ENCODE assay signal across 8 mouse cellular contexts in the genomic region with DNA sequence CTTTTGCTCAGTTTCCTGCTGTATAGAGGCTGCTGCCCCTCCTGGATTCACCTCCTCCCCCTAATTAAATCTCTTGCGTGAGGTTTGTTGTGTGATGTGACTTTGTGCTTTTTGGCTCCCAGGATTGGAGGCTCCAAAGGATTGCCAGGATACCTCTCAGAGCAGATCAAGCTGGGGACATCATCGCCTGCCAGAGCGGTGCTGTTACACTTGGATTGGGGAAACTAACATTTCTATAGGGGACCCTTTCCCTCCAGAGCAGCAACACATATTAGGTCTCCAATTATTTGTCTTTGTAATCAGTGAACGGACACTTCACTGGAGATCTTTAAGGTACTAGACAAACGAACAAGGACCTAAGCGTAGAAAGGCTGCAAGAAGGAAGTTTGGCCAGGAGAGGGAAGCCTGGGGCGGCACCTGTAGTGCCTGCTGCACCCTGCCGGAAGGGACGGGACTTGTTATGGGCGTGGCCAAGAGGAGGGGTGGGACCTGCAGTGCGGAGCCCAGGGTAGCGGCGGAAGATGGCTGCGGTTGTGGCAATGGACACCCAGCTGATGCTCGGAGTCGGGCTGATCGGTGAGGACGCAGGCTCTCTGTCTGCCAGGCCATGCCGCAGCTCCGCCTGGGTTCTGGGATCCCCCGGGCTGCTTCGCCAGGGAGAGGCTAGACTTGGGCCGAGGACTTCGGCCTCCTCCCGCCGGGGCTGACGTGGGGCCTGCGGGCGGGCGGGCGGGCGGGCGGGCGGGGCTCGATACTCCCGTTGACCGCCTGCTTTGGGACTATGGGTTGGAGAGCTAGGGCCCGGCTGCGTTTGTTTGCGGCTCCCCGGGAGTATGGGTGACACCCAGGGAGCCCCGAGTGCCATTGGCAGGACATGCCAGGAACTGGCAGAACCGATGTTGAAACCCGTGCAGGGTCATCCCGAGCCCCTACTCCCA. TPM values are rescaled to one million over a fixed set of nuclear protein-coding genes. Genes with fewer than 3 reads are reported as not detected.
DNase-seq lines count a peak whose midpoint lies in the region; ATAC-seq and TF ChIP-seq lines count a peak whose summit lies in the region.

A gene (plus strand): TSS at position 488 of the 938 bp plus-strand sequence.

- H3K9me3 ChIP-seq in forebrain, embryonic 10.5 days = no peaks in the 10 kb centered on the region
- H3K9me3 ChIP-seq in heart, embryonic 15.5 days (replicated peaks) = no peaks in the 10 kb centered on the region
- H3K9me3 ChIP-seq in liver, embryonic 14.5 days (ENCODE audit: control insufficient read depth, low read length) = no peaks in the 10 kb centered on the region
- no peaks in the 10 kb centered on the region for H3K9me3 ChIP-seq in neural tube, embryonic 11.5 days (ENCODE audit: control insufficient read depth, low read length)
- no peaks in the 10 kb centered on the region for H3K9me3 ChIP-seq in stomach, postnatal 0 days (ENCODE audit: control insufficient read depth, low read length)

- TF ChIP-seq EP300 in liver, embryonic 14.5 days (IDR thresholded peaks at IDR 0.05; ENCODE audit: low read depth) = no peak
- no peak for TF ChIP-seq EP300 in stomach, postnatal 0 days (optimal IDR thresholded peaks at IDR 0.05)

- no peaks in the 10 kb centered on the region for H3K27me3 ChIP-seq in forebrain, embryonic 10.5 days (ENCODE audit: poor library complexity, severe bottlenecking)
- no peaks in the 10 kb centered on the region for H3K27me3 ChIP-seq in heart, embryonic 15.5 days
- H3K27me3 ChIP-seq in liver, embryonic 14.5 days (ENCODE audit: control insufficient read depth, insufficient read depth, low read length) = no peaks in the 10 kb centered on the region
- no peaks in the 10 kb centered on the region for H3K27me3 ChIP-seq in neural tube, embryonic 11.5 days (ENCODE audit: control insufficient read depth, insufficient read depth, low read length)
- no peaks in the 10 kb centered on the region for H3K27me3 ChIP-seq in stomach, postnatal 0 days (ENCODE audit: control insufficient read depth, insufficient read depth, low read length)

- peaks cover 17% of the 10 kb centered on the region for H3K4me1 ChIP-seq in forebrain, embryonic 10.5 days
- H3K4me1 ChIP-seq in heart, embryonic 15.5 days (replicated peaks) = peaks cover 12% of the 10 kb centered on the region
- H3K4me1 ChIP-seq in liver, embryonic 14.5 days (replicated peaks; ENCODE audit: control insufficient read depth in 2 of 2, insufficient read depth in 2 of 2, low read length in 1 of 2) = peaks cover 16 to 20% of the 10 kb centered on the region in 2 experiments
- 0 out of 2 replicates have a peak, but pooled peaks cover 3% of the 10 kb centered on the region for H3K4me1 ChIP-seq in neural tube, embryonic 11.5 days (ENCODE audit: control insufficient read depth, insufficient read depth, low read length)
- 0 out of 2 replicates have a peak, but pooled peaks cover 2% of the 10 kb centered on the region for H3K4me1 ChIP-seq in stomach, postnatal 0 days (replicated peaks; ENCODE audit: control insufficient read depth, insufficient read depth)

- peak within 1 kb of the TSS; percentile 79 for H3K9ac ChIP-seq in heart, embryonic 15.5 days
- H3K9ac ChIP-seq in liver, embryonic 14.5 days (replicated peaks) = peak within 1 kb of the TSS; percentile 91
- peak within 1 kb of the TSS; percentile 82 for H3K9ac ChIP-seq in neural tube, embryonic 11.5 days (ENCODE audit: low read length)
- peak within 1 kb of the TSS; percentile 80 for H3K9ac ChIP-seq in stomach, postnatal 0 days (ENCODE audit: low read length)

- DNase-seq in CD8-positive naive resting alpha-beta T cell, adult 2 months (ENCODE audit: low read depth in 2 of 2, low spot score in 2 of 2) = peak; percentile 88 to 92
- peak; percentile 81 for DNase-seq in c-Kit-positive CD71-negative TER-119-negative erythroid progenitor cells, embryonic 14.5 days (ENCODE audit: low read depth)
- DNase-seq in forebrain, embryonic 10.5 days (ENCODE audit: extremely low spot score, low spot score) = peak; percentile 92
- DNase-seq in kidney, postnatal 25 days = peak; percentile 93 to 96
- peak; percentile 87 to 91 (median 89) for DNase-seq in liver, embryonic 14.5 days (ENCODE audit: low read depth in 3 of 3, low spot score in 3 of 3)
- peak; percentile 90 for DNase-seq in neural tube, embryonic 11.5 days (ENCODE audit: low spot score)
- DNase-seq in stomach, postnatal 0 days (ENCODE audit: low spot score) = peak; percentile 95

- H3K4me3 ChIP-seq in forebrain, embryonic 10.5 days = peak within 1 kb of the TSS; percentile 88
- H3K4me3 ChIP-seq in heart, embryonic 15.5 days = peak within 1 kb of the TSS; percentile 72
- H3K4me3 ChIP-seq in liver, embryonic 14.5 days (ENCODE audit: insufficient read depth in 1 of 2, low read depth in 2 of 2, low read length in 2 of 2) = peak within 1 kb of the TSS; percentile 69 to 94
- peak within 1 kb of the TSS; percentile 79 for H3K4me3 ChIP-seq in neural tube, embryonic 11.5 days (ENCODE audit: low read depth, low read length)
- H3K4me3 ChIP-seq in stomach, postnatal 0 days (ENCODE audit: low read depth, low read length) = peak within 1 kb of the TSS; percentile 69

- peak; percentile 100 for ATAC-seq in heart, embryonic 15.5 days (replicated peaks; ENCODE audit: insufficient number of reproducible peaks, insufficient read depth, low FRiP score, low read depth)
- ATAC-seq in liver, embryonic 14.5 days (ENCODE audit: insufficient read depth) = peak; percentile 100
- peak; percentile 99 for ATAC-seq in neural tube, embryonic 11.5 days (ENCODE audit: insufficient read depth, low FRiP score, low TSS enrichment)
- peak; percentile 100 for ATAC-seq in stomach, postnatal 0 days (ENCODE audit: low FRiP score, low TSS enrichment)

- H3K36me3 ChIP-seq in forebrain, embryonic 10.5 days (replicated peaks) = peaks cover 17% of the 10 kb centered on the region
- H3K36me3 ChIP-seq in heart, embryonic 15.5 days = peaks cover 8% of the 10 kb centered on the region; the same call in 1 of the 2 replicates
- peaks cover 11% of the 10 kb centered on the region for H3K36me3 ChIP-seq in liver, embryonic 14.5 days (replicated peaks; ENCODE audit: control insufficient read depth, insufficient read depth, low read depth)
- no peaks in the 10 kb centered on the region for H3K36me3 ChIP-seq in neural tube, embryonic 11.5 days (ENCODE audit: control insufficient read depth, insufficient read depth, low read length)
- no peaks in the 10 kb centered on the region; the same call in 1 of the 2 replicates for H3K36me3 ChIP-seq in stomach, postnatal 0 days (ENCODE audit: control insufficient read depth, insufficient read depth, low read length)

- H3K4me2 ChIP-seq in heart, embryonic 15.5 days = peak within 1 kb of the TSS; percentile 70
- H3K4me2 ChIP-seq in liver, embryonic 14.5 days (ENCODE audit: low read depth) = peak within 1 kb of the TSS; percentile 91
- H3K4me2 ChIP-seq in neural tube, embryonic 11.5 days (ENCODE audit: low read depth) = peak within 1 kb of the TSS; percentile 74
- H3K4me2 ChIP-seq in stomach, postnatal 0 days (replicated peaks; ENCODE audit: low read depth) = peak within 1 kb of the TSS; percentile 73

- peak; percentile 99 for TF ChIP-seq CTCF in liver, embryonic 14.5 days (IDR thresholded peaks at IDR 0.05; ENCODE audit: low read depth)
- peak; percentile 94 for TF ChIP-seq CTCF in stomach, postnatal 0 days (IDR thresholded peaks at IDR 0.05; ENCODE audit: low read depth)

- H3K27ac ChIP-seq in forebrain, embryonic 10.5 days = peak within 1 kb of the TSS; percentile 92
- peak within 1 kb of the TSS; percentile 69 for H3K27ac ChIP-seq in heart, embryonic 15.5 days
- H3K27ac ChIP-seq in liver, embryonic 14.5 days = peak within 1 kb of the TSS; percentile 78
- H3K27ac ChIP-seq in neural tube, embryonic 11.5 days (ENCODE audit: low read depth, low read length) = peak within 1 kb of the TSS; percentile 44; the same call in 1 of the 2 replicates
- H3K27ac ChIP-seq in stomach, postnatal 0 days (replicated peaks) = peak within 1 kb of the TSS; percentile 70

- WGBS in forebrain, embryonic 10.5 days = 1% methylated on average over 45 of the region's 45 CpGs
- 2% methylated on average over 45 of the region's 45 CpGs for WGBS in heart, embryonic 15.5 days
- WGBS in liver, embryonic 14.5 days (ENCODE audit: insufficient replicate concordance) = 4% methylated on average over 45 of the region's 45 CpGs
- WGBS in neural tube, embryonic 11.5 days = 2% methylated on average over 39 of the region's 45 CpGs
- WGBS in stomach, postnatal 0 days = 2% methylated on average over 34 of the region's 45 CpGs

RNA-seq across cellular contexts. Expression of the gene that starts here (rescaled TPM):
- polyA plus RNA-seq in forebrain, embryonic 10.5 days (2016; fragmentation: Nextera tagmentation; extraction: Ambion mirVana) = 26.2 and 27.9 TPM in 2 replicates
- polyA plus RNA-seq in heart, embryonic 15.5 days (2015; fragmentation: Nextera tagmentation; extraction: Ambion mirVana) = 19.7 and 19.9 TPM in 2 replicates
- 8.5 and 11.8 TPM in 2 replicates for polyA plus RNA-seq in liver, embryonic 14.5 days (2012; rRNA removed)
- 25.7 and 29.3 TPM in 2 replicates for polyA plus RNA-seq in liver, embryonic 14.5 days (2014; fragmentation: Nextera tagmentation; extraction: Ambion mirVana)
- polyA plus RNA-seq in neural tube, embryonic 11.5 days (2014; fragmentation: Nextera tagmentation; extraction: Ambion mirVana) = 34.3 and 36.4 TPM in 2 replicates
- polyA plus RNA-seq in stomach, postnatal 0 days (2015; fragmentation: Nextera tagmentation; extraction: Ambion mirVana) = 23.6 and 24.5 TPM in 2 replicates

Comparison
In these comparisons a context has a peak if more than half of its experiments do, and no peak if none do; other contexts are left out.
1. Peak in every context shown above with its lines: DNase-seq, ATAC-seq, H3K4me3 ChIP-seq and H3K27ac ChIP-seq.